Mouse (Mus musculus) limb, embryonic 11.5 days (tissue): ENCODE measurements around the gene Ppp1cc. TPM values are rescaled to one million over a fixed set of nuclear protein-coding genes. Genes with fewer than 3 reads are reported as not detected.

Experiments
- ATAC-seq: fragments of 200-750 bp; cut with Nextera tagmentation; 2 replicates; pipeline ENCODE4 v1.8.0; 2017; ENCODE audit warnings: low read depth; ENCODE audit not compliant: insufficient number of reproducible peaks, low FRiP score, low TSS enrichment
- DNase-seq: peaks from one replicate; pipeline ENCODE4 v3.0.0-alpha.2; 2015; ENCODE audit warnings: low spot score
- H3K27ac ChIP-seq: fragments of 300-500 bp; sonication (generic); replicated peaks from 2 replicates; pipeline ENCODE4 v1.5.1; 2014; ENCODE audit warnings: low read depth, mild to moderate bottlenecking, low read length
- H3K27me3 ChIP-seq: fragments of 300-500 bp; sonication (generic); 2 replicates; pipeline ENCODE4 v1.6.1; 2014; ENCODE audit warnings: mild to moderate bottlenecking, low read length, mixed read lengths; ENCODE audit not compliant: control insufficient read depth, insufficient read depth
- H3K36me3 ChIP-seq: fragments of 300-500 bp; sonication (generic); 2 replicates; pipeline ENCODE4 v1.6.1; 2014; ENCODE audit warnings: mild to moderate bottlenecking, low read length, moderate library complexity, mixed read lengths; ENCODE audit not compliant: control insufficient read depth, insufficient read depth
- H3K4me1 ChIP-seq: fragments of 300-500 bp; sonication (generic); 2 replicates; pipeline ENCODE4 v1.6.1; 2014; ENCODE audit warnings: low read length, mixed read lengths; ENCODE audit not compliant: control insufficient read depth, insufficient read depth
- H3K4me2 ChIP-seq: fragments of 300-500 bp; sonication (generic); 2 replicates; pipeline ENCODE4 v1.6.1; 2014; ENCODE audit warnings: low read depth, mild to moderate bottlenecking, moderate library complexity; ENCODE audit not compliant: severe bottlenecking
- H3K4me3 ChIP-seq: fragments of 300-500 bp; sonication (generic); 2 replicates; pipeline ENCODE4 v1.5.1; 2014; ENCODE audit warnings: low read depth, low read length
- H3K9ac ChIP-seq: fragments of 300-500 bp; sonication (generic); 2 replicates; pipeline ENCODE4 v1.6.1; 2014; ENCODE audit warnings: mild to moderate bottlenecking, low read length
- H3K9me3 ChIP-seq: fragments of 300-500 bp; sonication (generic); 2 replicates; pipeline ENCODE4 v1.6.1; 2016; ENCODE audit warnings: low read length; ENCODE audit not compliant: control insufficient read depth
- WGBS: fragments of 180-500 bp; shearing (Covaris S2); extraction: QIAGEN DNeasy Blood & Tissue Kit; methylation state at CpG from one replicate; pipeline ENCODE4 v1.1.7; 2014; 5-methylcytosine and 5-hydroxymethylcytosine counted together
- polyA plus RNA-seq: library from polyadenylated mRNA; unstranded; fragments of >200 nt; fragmentation: Nextera tagmentation; extraction: Ambion mirVana; gene quantifications from 2 replicates; pipeline ENCODE4 v1.2.1, GENCODE M21; 2014

Gene Ppp1cc
- polyA plus RNA-seq, 1 experiment from 2014 or later, result 314 TPM

- H3K4me1 ChIP-seq, result no peaks in the 10 kb centered on the region; the same call in 1 of the 2 replicates
- no peak overlapping the region for H3K9ac ChIP-seq
- no peaks in the 10 kb centered on the region for H3K9me3 ChIP-seq
- no peak overlapping the region for H3K27ac ChIP-seq
- no peaks in the 10 kb centered on the region for H3K36me3 ChIP-seq
- whole genome bisulfite sequencing, result 31% methylated on average over 11 of the region's 14 CpGs
- H3K4me2 ChIP-seq, result no peak overlapping the region
- H3K4me3 ChIP-seq, result no peak overlapping the region
- H3K27me3 ChIP-seq, result no peaks in the 10 kb centered on the region
- no peak for DNase-seq
- no peak for ATAC-seq
Observed at GRCm38 (mm10) chr5:122154006-122154405, 4.1 kb upstream of the Ppp1cc start.

- DNase-seq (no peak), ATAC-seq (no peak)
- Histone ChIP-seq H3K9me3 (no peaks in the 10 kb centered on the region), H3K9ac (no peak overlapping the region), H3K27me3 (no peaks in the 10 kb centered on the region), H3K4me2 (no peak overlapping the region), H3K4me3 (no peak overlapping the region), H3K4me1 (peaks cover 3% of the 10 kb centered on the region), H3K27ac (no peak overlapping the region), H3K36me3 (no peaks in the 10 kb centered on the region)
- WGBS, result 77% methylated on average over 3 of the region's 3 CpGs
Observed at GRCm38 (mm10) chr5:122154782-122155181, 3.3 kb upstream of the Ppp1cc start.

GRCm38 (mm10) chr5:122155613-122156012 lies 2.5 kb upstream of the Ppp1cc start:
- ATAC-seq, result no peak
- no peak for DNase-seq
- H3K27ac ChIP-seq, result no peak overlapping the region
- H3K36me3 ChIP-seq, result no peaks in the 10 kb centered on the region; the same call in 1 of the 2 replicates
- H3K4me2 ChIP-seq, result no peak overlapping the region
- no peak overlapping the region for H3K4me3 ChIP-seq
- peaks cover 7% of the 10 kb centered on the region for H3K4me1 ChIP-seq
- no peak overlapping the region for H3K9ac ChIP-seq
- no peaks in the 10 kb centered on the region for H3K9me3 ChIP-seq
- no peaks in the 10 kb centered on the region for H3K27me3 ChIP-seq

GRCm38 (mm10) chr5:122156486-122156885 lies 1.6 kb upstream of the Ppp1cc start:
- H3K9me3 ChIP-seq, result no peaks in the 10 kb centered on the region
- DNase-seq (no peak), ATAC-seq (no peak)
- 72% methylated on average over 2 of the region's 2 CpGs for WGBS
- H3K36me3 ChIP-seq, result peaks cover under 1% of the 10 kb centered on the region; the same call in 1 of the 2 replicates
- H3K9ac ChIP-seq, result no peak overlapping the region
- no peak overlapping the region for H3K4me2 ChIP-seq
- no peak overlapping the region for H3K4me3 ChIP-seq
- no peak overlapping the region for H3K27ac ChIP-seq
- peaks cover 10% of the 10 kb centered on the region for H3K4me1 ChIP-seq
- no peaks in the 10 kb centered on the region for H3K27me3 ChIP-seq

GRCm38 (mm10) chr5:122158557-122159515 lies 758 bp downstream of the Ppp1cc start:
- Histone ChIP-seq H3K27ac (peak overlapping the region; percentile 55), H3K9me3 (no peaks in the 10 kb centered on the region), H3K4me3 (peak overlapping the region; percentile 90), H3K4me1 (peaks cover 14% of the 10 kb centered on the region), H3K27me3 (no peaks in the 10 kb centered on the region), H3K36me3 (peaks cover 11% of the 10 kb centered on the region), H3K4me2 (peak overlapping the region; percentile 69), H3K9ac (peak overlapping the region; percentile 90)
- ATAC-seq (no peak), DNase-seq (peak; percentile 42)
- WGBS, result 3% methylated on average over 42 of the region's 42 CpGs

- H3K4me2 ChIP-seq, result no peak overlapping the region
- no peaks in the 10 kb centered on the region for H3K9me3 ChIP-seq
- peaks cover 14% of the 10 kb centered on the region for H3K4me1 ChIP-seq
- H3K27me3 ChIP-seq, result no peaks in the 10 kb centered on the region
- no peak for ATAC-seq
- 74% methylated on average over 6 of the region's 6 CpGs for WGBS
- no peak overlapping the region for H3K4me3 ChIP-seq
- H3K27ac ChIP-seq, result no peak overlapping the region
- no peak for DNase-seq
- H3K36me3 ChIP-seq, result peaks cover 25% of the 10 kb centered on the region
- H3K9ac ChIP-seq, result no peak overlapping the region
Observed at GRCm38 (mm10) chr5:122163194-122163593, 5.1 kb downstream of the Ppp1cc start.

GRCm38 (mm10) chr5:122164011-122164410 lies 5.9 kb downstream of the Ppp1cc start:
- Histone ChIP-seq H3K27me3 (no peaks in the 10 kb centered on the region), H3K9me3 (no peaks in the 10 kb centered on the region), H3K36me3 (peaks cover 26% of the 10 kb centered on the region), H3K4me1 (peaks cover 14% of the 10 kb centered on the region), H3K4me2 (no peak overlapping the region), H3K27ac (no peak overlapping the region), H3K9ac (no peak overlapping the region), H3K4me3 (no peak overlapping the region)
- ATAC-seq (no peak), DNase-seq (no peak)
- 78% methylated on average over 3 of the region's 3 CpGs for WGBS

GRCm38 (mm10) chr5:122165233-122165915 lies 7.3 kb downstream of the Ppp1cc start:
- peaks cover 31% of the 10 kb centered on the region for H3K36me3 ChIP-seq
- H3K27ac ChIP-seq, result no peak overlapping the region

More at GRCm38 (mm10) chr5:122165233-122165915, 7.3 kb downstream of the Ppp1cc start:
- H3K4me2 ChIP-seq, result no peak overlapping the region
- no peak for ATAC-seq
- no peak overlapping the region for H3K9ac ChIP-seq
- WGBS, result 61% methylated on average over 6 of the region's 6 CpGs
- H3K4me3 ChIP-seq, result no peak overlapping the region
- DNase-seq, result no peak
- no peaks in the 10 kb centered on the region for H3K9me3 ChIP-seq
- no peaks in the 10 kb centered on the region for H3K27me3 ChIP-seq
- peaks cover 7% of the 10 kb centered on the region for H3K4me1 ChIP-seq
